Mouse (Mus musculus) liver, embryonic 14.5 days (tissue): ENCODE measurements around the gene Tmem184b.

Source experiments
- CTCF ChIP-seq: IDR thresholded peaks from 2 replicates; pipeline ENCODE4 v1.5.1; 2016; ENCODE audit warnings: antibody characterized with exemption, low read depth, control low read depth
- EP300 ChIP-seq: IDR thresholded peaks from 2 replicates; pipeline ENCODE4 v1.6.1; 2016; ENCODE audit warnings: antibody characterized with exemption, low read depth

- TF ChIP-seq CTCF (no peak), EP300 (no peak)
Measured at GRCm38 (mm10) chr15:79443856-79444410, 40.6 kb upstream of the Tmem184b start.
